Mouse (Mus musculus) small intestine, adult 2 months (tissue): Measurements from ENCODE around the gene Cpne5.

Experiments
- CTCF ChIP-seq: fragments of 200-500 bp; IDR thresholded peaks from 2 replicates; pipeline ENCODE4 v1.5.1; 2012; ENCODE audit warnings: low read depth, mild to moderate bottlenecking, control low read depth, inconsistent platforms, low read length, moderate library complexity, mixed read lengths; ENCODE audit not compliant: insufficient replicate concordance, insufficient read length; ENCODE audit errors: extremely low read depth
- POLR2A ChIP-seq: fragments of 200-500 bp; IDR thresholded peaks from 2 replicates; pipeline ENCODE4 v1.6.1; 2012; ENCODE audit warnings: low read depth, mild to moderate bottlenecking, control low read depth, inconsistent platforms, low read length, moderate library complexity

GRCm38 (mm10) chr17:29176391-29177267 is 61.3 kb downstream of the Cpne5 start:
- TF ChIP-seq POLR2A (no peak), CTCF (peak; percentile 65; the same call in 1 of the 2 replicates)
